18 mouse cellular contexts compared by ENCODE assay signal in the genomic region with DNA sequence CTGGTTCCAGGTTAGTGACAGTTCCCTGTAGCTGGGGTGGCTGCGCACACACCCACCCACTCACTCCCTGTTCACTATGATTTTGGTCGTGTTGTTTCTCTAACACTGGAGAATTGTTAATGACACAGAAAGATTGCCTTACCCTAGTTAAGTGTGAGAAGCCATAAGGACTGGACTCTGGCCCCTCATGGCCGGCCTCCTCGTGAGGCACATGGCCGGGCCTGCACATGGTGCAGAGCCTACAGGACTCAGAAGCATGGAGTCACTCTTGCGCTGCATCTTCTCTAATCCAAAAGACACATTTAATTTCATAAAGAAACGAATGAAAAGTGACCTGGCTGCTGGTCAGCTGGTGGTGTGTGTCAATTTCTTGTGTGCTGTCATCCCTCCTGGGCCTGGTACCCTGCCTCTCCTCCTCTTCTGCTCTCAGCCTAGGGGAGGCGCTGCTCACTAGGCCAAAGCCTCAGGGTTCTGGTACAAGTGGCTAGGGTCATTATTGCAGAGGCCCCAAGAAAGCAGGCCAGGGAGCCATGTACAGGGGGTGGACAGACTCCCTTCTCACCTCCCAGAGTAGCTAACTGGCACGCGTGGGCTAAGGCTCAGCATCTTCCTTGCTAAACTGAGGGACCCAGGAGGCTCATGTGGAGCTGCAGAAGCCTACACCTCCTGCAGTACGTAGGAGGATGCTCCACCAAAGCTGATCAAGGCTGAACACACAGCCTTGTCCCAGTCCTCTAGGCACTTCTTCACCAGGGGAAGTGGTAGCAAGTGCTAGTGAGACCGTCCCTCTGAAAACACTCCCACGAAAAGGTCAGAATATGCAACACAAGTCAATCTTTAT. TPM values are rescaled to one million over a fixed set of nuclear protein-coding genes. Genes with fewer than 3 reads are reported as not detected.
DNase-seq lines count a peak whose midpoint lies in the region; ATAC-seq and TF ChIP-seq lines count a peak whose summit lies in the region.
"Had no signal": no experiment of that assay in that cellular context is flagged by ENCODE, and none has a peak within 500 bp of the region (broad histone marks: within the 10 kb centered on the region; RNA-seq: fewer than 3 reads in every experiment).

No protein-coding gene starts in this region.

- H3K27ac ChIP-seq in kidney, adult 2 months (ENCODE audit: insufficient read depth, low read depth, low read length): no peak overlapping the region
- no peak overlapping the region for H3K27ac ChIP-seq in lung, embryonic 14.5 days (ENCODE audit: low read depth)
- peak overlapping the region; percentile 47 for H3K27ac ChIP-seq in cortical plate, adult 2 months (ENCODE audit: insufficient read depth, low read length)
- H3K27ac ChIP-seq: forebrain, embryonic 10.5 days; heart, embryonic 15.5 days; hindbrain, embryonic 14.5 days; kidney, embryonic 15.5 days; stomach, embryonic 15.5 days had no signal

- no peaks in the 10 kb centered on the region for H3K36me3 ChIP-seq in kidney, adult 2 months (ENCODE audit: control insufficient read depth, insufficient read depth, low read length)
- H3K36me3 ChIP-seq in lung, embryonic 14.5 days (ENCODE audit: insufficient read depth): peaks cover 78% of the 10 kb centered on the region

- ATAC-seq in lung, embryonic 14.5 days (ENCODE audit: insufficient read depth): no peak

- DNase-seq in kidney, adult 2 months: peak; percentile 20
- DNase-seq in kidney, adult 18-20 months: no peak
- no peak for DNase-seq in lung, embryonic 14.5 days
- no peak for DNase-seq in lung, adult 18-20 months
- DNase-seq in naive thymus-derived CD4-positive, alpha-beta T cell, adult 2 months (ENCODE audit: low read depth): peak; percentile 34
- no peak for DNase-seq in spleen, adult 18-20 months
- DNase-seq in thymus, postnatal 36 days: no peak
- DNase-seq: cerebellum, adult 2 months; lung, postnatal 4 days; midbrain, embryonic 14.5 days; right cerebral cortex, postnatal 4 days; thymus, postnatal 25 days had no signal

- H3K4me2 ChIP-seq in lung, embryonic 14.5 days: no peak overlapping the region
- H3K4me2 ChIP-seq: heart, embryonic 15.5 days; hindbrain, embryonic 14.5 days; kidney, embryonic 15.5 days; stomach, embryonic 15.5 days had no signal

- no peak overlapping the region for H3K9ac ChIP-seq in lung, embryonic 14.5 days
- H3K9ac ChIP-seq: heart, embryonic 15.5 days; hindbrain, embryonic 14.5 days; kidney, embryonic 15.5 days; stomach, embryonic 15.5 days had no signal

- no peaks in the 10 kb centered on the region for H3K9me3 ChIP-seq in lung, embryonic 14.5 days (ENCODE audit: low read depth, low read length)
- H3K9me3 ChIP-seq: forebrain, embryonic 10.5 days; heart, embryonic 15.5 days; kidney, embryonic 15.5 days; stomach, embryonic 15.5 days had no signal

- TF ChIP-seq POLR2A in kidney, adult 2 months (IDR thresholded peaks at IDR 0.05; ENCODE audit: low read depth, low read length): no peak
- TF ChIP-seq POLR2A in cortical plate, adult 2 months (IDR thresholded peaks at IDR 0.05; ENCODE audit: extremely low read depth, insufficient read depth, low read length): 0 out of 2 replicates have a peak, but pooled peaks have one; percentile 13

- WGBS in kidney, adult 2 months: 82% methylated on average over 13 of the region's 13 CpGs
- 90% methylated on average over 13 of the region's 13 CpGs for WGBS in lung, embryonic 14.5 days

- no peak overlapping the region for H3K4me3 ChIP-seq in kidney, adult 2 months (ENCODE audit: insufficient read depth, low read depth, low read length)
- no peak overlapping the region for H3K4me3 ChIP-seq in lung, embryonic 14.5 days (ENCODE audit: low read depth, low read length)
- H3K4me3 ChIP-seq in cortical plate, adult 2 months (ENCODE audit: insufficient read depth, low read length): no peak overlapping the region
- H3K4me3 ChIP-seq: forebrain, embryonic 10.5 days; heart, embryonic 15.5 days; kidney, embryonic 15.5 days; stomach, embryonic 15.5 days had no signal

- H3K4me1 ChIP-seq in kidney, adult 2 months (ENCODE audit: control insufficient read depth, insufficient read depth, low read length): no peaks in the 10 kb centered on the region
- H3K4me1 ChIP-seq in lung, embryonic 14.5 days (ENCODE audit: insufficient read depth): no peaks in the 10 kb centered on the region
- H3K4me1 ChIP-seq in cortical plate, adult 2 months (ENCODE audit: control insufficient read depth, insufficient read depth, low read length): peaks cover 3% of the 10 kb centered on the region
- H3K4me1 ChIP-seq: forebrain, embryonic 10.5 days; heart, embryonic 15.5 days; kidney, embryonic 15.5 days; stomach, embryonic 15.5 days had no signal

- peak; percentile 32; the same call in 1 of the 2 replicates for TF ChIP-seq CTCF in kidney, adult 2 months (conservative IDR thresholded peaks at IDR 0.05; ENCODE audit: insufficient read depth, insufficient read length, low read depth, low read length)
- TF ChIP-seq CTCF in lung, embryonic 14.5 days (IDR thresholded peaks at IDR 0.05; ENCODE audit: low read depth): 0 out of 2 replicates have a peak, but pooled peaks have one; percentile 10
- no peak for TF ChIP-seq CTCF in cortical plate, adult 2 months (IDR thresholded peaks at IDR 0.05; ENCODE audit: extremely low read depth, insufficient read depth, low read length)

- no peaks in the 10 kb centered on the region for H3K27me3 ChIP-seq in kidney, adult 2 months (replicated peaks; ENCODE audit: control insufficient read depth, insufficient read depth, low read length)
- no peaks in the 10 kb centered on the region for H3K27me3 ChIP-seq in lung, embryonic 14.5 days (ENCODE audit: insufficient read depth, low read length)
- H3K27me3 ChIP-seq: heart, embryonic 15.5 days; kidney, embryonic 15.5 days; stomach, embryonic 15.5 days had no signal

RNA-seq across cellular contexts. Expression of gene Fam168b, which starts 30.2 kb away (rescaled TPM):
- polyA plus RNA-seq in kidney, adult 2 months (2012; rRNA removed): 236 and 254 TPM in 2 replicates
- 76.9 and 86.0 TPM in 2 replicates for polyA plus RNA-seq in lung, embryonic 14.5 days (2014; fragmentation: Nextera tagmentation; extraction: Ambion mirVana)
- polyA plus RNA-seq in cortical plate, adult 2 months (2012; rRNA removed): 237 and 250 TPM in 2 replicates

RNA-seq across cellular contexts. Expression of gene Plekhb2, which starts 37.1 kb away (rescaled TPM):
- 195 and 227 TPM in 2 replicates for polyA plus RNA-seq in kidney, adult 2 months (2012; rRNA removed)
- 26.8 and 27.9 TPM in 2 replicates for polyA plus RNA-seq in lung, embryonic 14.5 days (2014; fragmentation: Nextera tagmentation; extraction: Ambion mirVana)
- 172 and 184 TPM in 2 replicates for polyA plus RNA-seq in cortical plate, adult 2 months (2012; rRNA removed)

Comparison
In these comparisons a context has a peak if more than half of its experiments do, and no peak if none do; other contexts are left out.
1. DNase-seq: peak in kidney, adult 2 months (single experiment) and naive thymus-derived CD4-positive, alpha-beta T cell, adult 2 months (single experiment); none in kidney, adult 18-20 months (single experiment), lung, embryonic 14.5 days (single experiment), lung, adult 18-20 months (0 of 2), spleen, adult 18-20 months (0 of 2) and thymus, postnatal 36 days (0 of 2).